Mouse (Mus musculus) limb, embryonic 12.5 days (tissue): ENCODE measurements around the gene Ccr10. TPM values are rescaled to one million over a fixed set of nuclear protein-coding genes. Genes with fewer than 3 reads are reported as not detected.
A peak's percentile ranks its signal among the peaks of the same experiment; 100 is the strongest.

Source experiments
- ATAC-seq: fragments of 200-750 bp; cut with Nextera tagmentation; 2 replicates; pipeline ENCODE4 v1.8.0; 2017; ENCODE audit warnings: low read depth, moderate TSS enrichment; ENCODE audit not compliant: insufficient number of reproducible peaks, insufficient read depth, low FRiP score, low TSS enrichment
- H3K27ac ChIP-seq: fragments of 300-500 bp; sonication (generic); 2 replicates; pipeline ENCODE4 v1.5.1; 2016; ENCODE audit warnings: mild to moderate bottlenecking, moderate library complexity
- H3K27me3 ChIP-seq: fragments of 300-500 bp; sonication (generic); 2 replicates; pipeline ENCODE4 v1.6.1; 2016; ENCODE audit warnings: mild to moderate bottlenecking, moderate library complexity
- H3K36me3 ChIP-seq: fragments of 300-500 bp; sonication (generic); 2 replicates; pipeline ENCODE4 v1.6.1; 2016; ENCODE audit warnings: mild to moderate bottlenecking, moderate library complexity
- H3K4me1 ChIP-seq: fragments of 300-500 bp; sonication (generic); replicated peaks from 2 replicates; pipeline ENCODE4 v1.6.1; 2016
- H3K4me2 ChIP-seq: fragments of 300-500 bp; sonication (generic); 2 replicates; pipeline ENCODE4 v1.6.1; 2016; ENCODE audit warnings: mild to moderate bottlenecking, moderate library complexity
- H3K4me3 ChIP-seq: fragments of 300-500 bp; sonication (generic); replicated peaks from 2 replicates; pipeline ENCODE4 v1.5.1; 2016; ENCODE audit warnings: mild to moderate bottlenecking
- H3K9ac ChIP-seq: fragments of 300-500 bp; sonication (generic); replicated peaks from 2 replicates; pipeline ENCODE4 v1.6.1; 2016; ENCODE audit warnings: mild to moderate bottlenecking, moderate library complexity
- H3K9me3 ChIP-seq: fragments of 300-500 bp; sonication (generic); 2 replicates; pipeline ENCODE4 v1.6.1; 2016; ENCODE audit warnings: mild to moderate bottlenecking, moderate library complexity
- WGBS: fragments of 180-500 bp; shearing (Covaris S2); methylation state at CpG from one replicate; pipeline ENCODE4 v1.1.7; 2016; 5-methylcytosine and 5-hydroxymethylcytosine counted together
- polyA plus RNA-seq: library from polyadenylated mRNA; unstranded; fragments of >200 nt; fragmentation: Nextera tagmentation; extraction: Ambion mirVana; gene quantifications from 2 replicates; pipeline ENCODE4 v1.2.1, GENCODE M21; 2016

Gene Ccr10
- polyA plus RNA-seq, 1 experiment from 2014 or later: not detected

DNA sequence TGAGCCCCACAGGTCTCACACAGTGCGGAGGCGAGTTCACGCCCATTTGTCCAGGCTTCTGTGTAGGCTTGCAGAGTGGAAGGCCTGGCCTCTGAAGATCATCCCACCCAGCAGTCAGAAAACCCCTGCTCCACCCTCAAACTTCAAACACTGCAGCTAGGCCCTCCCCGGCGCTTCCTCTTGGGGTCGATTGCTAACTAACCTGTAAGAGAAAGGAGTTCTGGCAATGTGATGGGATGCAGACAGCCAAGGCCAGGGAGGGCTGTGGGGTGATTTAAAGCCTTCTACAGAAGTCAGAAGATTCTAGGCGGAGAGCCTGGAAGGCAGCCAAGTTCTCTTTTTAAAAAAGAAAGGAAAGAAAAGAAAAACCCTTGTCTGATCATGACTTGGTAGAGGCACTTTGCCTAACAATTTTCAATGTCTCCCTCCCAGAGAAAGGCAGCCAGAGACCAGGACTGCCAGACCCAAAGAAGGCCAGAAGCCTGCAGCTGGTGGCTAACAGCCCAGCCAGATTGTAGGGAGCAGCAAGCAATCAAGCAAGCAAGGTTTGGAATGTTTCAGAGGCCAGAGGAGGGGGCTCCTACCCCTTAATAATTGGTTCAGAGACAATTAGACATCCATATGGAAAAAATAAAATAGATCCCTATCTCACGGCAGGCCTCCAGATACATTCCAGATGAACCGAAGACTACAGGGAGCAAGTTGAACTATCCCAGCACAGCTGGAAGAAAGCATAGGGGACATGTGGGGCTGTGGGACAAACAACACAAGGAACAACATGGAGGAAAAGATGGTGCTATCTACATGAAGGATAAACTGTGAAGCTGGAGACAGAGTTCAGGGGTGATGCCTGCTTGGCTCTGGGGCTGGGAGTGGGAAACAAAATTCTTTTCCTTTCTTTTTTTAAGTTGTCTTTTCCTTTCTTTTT, 25.8 kb downstream of the Ccr10 start:
- ATAC-seq: no peak
- Histone ChIP-seq H3K4me2 (peak overlapping the region; percentile 1; the same call in 1 of the 2 replicates), H3K4me3 (no peak overlapping the region), H3K9ac (no peak overlapping the region; the same call in 1 of the 2 replicates), H3K27ac (peak overlapping the region; percentile 83), H3K9me3 (no peaks in the 10 kb centered on the region), H3K27me3 (no peaks in the 10 kb centered on the region), H3K4me1 (peaks cover 19% of the 10 kb centered on the region), H3K36me3 (no peaks in the 10 kb centered on the region)
- 12% methylated on average over 9 of the region's 9 CpGs for WGBS

DNA sequence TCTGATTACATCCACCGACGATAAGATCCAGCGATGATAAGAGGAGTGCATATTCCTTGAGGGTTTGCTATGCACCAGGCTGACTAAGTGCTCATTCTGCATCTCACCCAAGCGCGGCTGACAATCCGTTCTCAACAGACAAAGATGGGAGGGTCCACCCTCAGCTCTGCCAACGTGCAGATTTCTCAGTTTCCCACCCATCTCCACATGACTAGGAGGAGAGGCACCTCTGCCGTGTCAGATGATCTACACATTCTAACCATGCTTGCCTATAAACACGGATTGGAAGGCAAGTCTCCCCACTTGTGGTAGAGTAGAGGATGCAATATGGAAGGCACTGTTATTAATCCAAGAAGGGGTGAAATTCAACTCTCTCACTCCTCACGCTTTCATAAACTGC, 26.5 kb downstream of the Ccr10 start:
- Histone ChIP-seq H3K4me1 (peaks cover 21% of the 10 kb centered on the region), H3K27ac (peak overlapping the region; percentile 83), H3K9ac (no peak overlapping the region), H3K9me3 (no peaks in the 10 kb centered on the region), H3K27me3 (no peaks in the 10 kb centered on the region), H3K4me2 (0 out of 2 replicates have a peak overlapping the region, but pooled peaks have one; percentile 1), H3K4me3 (no peak overlapping the region), H3K36me3 (no peaks in the 10 kb centered on the region)
- no peak for ATAC-seq
- WGBS: 65% methylated on average over 10 of the region's 10 CpGs

DNA sequence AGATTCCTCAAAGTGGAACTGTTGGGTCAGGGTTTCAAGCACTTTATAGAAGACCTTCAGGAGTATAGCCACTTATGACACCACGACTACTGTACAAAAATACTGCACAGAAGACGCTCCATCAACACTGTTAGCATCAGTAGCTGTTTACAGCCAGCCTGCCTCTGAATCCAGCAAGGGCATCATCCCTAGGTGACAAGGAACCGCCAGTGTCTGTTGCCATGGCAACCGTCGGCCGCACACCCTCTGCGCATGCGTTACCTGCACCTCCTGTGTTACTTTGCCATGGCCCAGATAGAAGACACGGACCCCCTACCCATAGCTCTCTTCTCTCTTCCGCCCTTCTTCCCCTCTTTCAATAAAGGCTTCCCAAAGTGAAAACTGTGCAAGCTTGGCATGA, 28.9 kb downstream of the Ccr10 start:
- 28% methylated on average over 10 of the region's 10 CpGs for WGBS
- H3K4me2 ChIP-seq: no peak overlapping the region
- no peak for ATAC-seq
- H3K9me3 ChIP-seq: no peaks in the 10 kb centered on the region
- H3K4me3 ChIP-seq: no peak overlapping the region
- peaks cover 23% of the 10 kb centered on the region for H3K4me1 ChIP-seq
- no peak overlapping the region for H3K9ac ChIP-seq
- H3K36me3 ChIP-seq: no peaks in the 10 kb centered on the region
- H3K27me3 ChIP-seq: peaks cover under 1% of the 10 kb centered on the region; the same call in 1 of the 2 replicates
- H3K27ac ChIP-seq: no peak overlapping the region

DNA sequence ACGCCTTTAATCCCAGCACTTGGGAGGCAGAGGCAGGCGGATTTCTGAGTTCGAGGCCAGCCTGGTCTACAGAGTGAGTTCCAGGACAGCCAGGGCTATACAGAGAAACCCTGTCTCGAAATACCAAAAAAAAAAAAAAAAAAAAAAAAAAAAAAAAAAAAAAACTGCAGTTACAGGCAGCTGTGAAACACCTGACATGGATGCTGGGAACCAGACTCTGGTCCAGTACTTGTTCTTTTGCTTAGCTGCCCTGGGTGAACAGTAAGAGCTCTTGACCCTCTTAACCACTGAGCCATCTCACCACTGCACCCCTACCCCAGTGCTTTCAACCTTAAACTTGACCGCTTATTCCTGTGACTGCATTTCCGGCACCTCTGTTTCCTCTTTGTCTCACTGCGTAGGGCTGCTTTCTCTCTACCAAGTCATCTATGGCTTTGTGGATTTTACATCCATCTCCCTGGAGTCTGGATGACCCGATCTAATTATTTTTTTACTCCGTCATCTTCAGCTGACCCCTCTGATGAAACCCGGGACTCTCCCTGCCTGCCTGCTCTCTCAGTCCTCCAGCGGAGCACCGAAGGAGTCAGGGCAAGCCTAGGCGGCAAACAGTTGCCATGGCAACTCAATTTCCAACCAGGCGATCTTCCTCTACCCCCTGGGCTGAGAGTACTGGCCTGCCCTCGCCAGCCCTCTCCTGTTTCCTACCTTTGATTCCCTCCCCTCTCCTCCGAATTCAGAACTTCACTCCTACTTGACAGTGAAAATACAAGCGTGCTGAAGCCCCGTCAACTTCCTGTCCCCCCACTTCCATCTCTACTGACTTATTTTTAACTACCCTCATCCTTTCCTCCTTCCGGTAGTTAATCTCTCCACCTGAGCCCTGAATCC, 31.7 kb downstream of the Ccr10 start:
- Histone ChIP-seq H3K9me3 (no peaks in the 10 kb centered on the region), H3K27ac (no peak overlapping the region), H3K27me3 (peaks cover 23% of the 10 kb centered on the region), H3K4me1 (peaks cover 25% of the 10 kb centered on the region), H3K9ac (no peak overlapping the region; the same call in 1 of the 2 replicates), H3K4me2 (peak overlapping the region; percentile 56), H3K4me3 (peak overlapping the region; percentile 28), H3K36me3 (no peaks in the 10 kb centered on the region)
- peak; percentile 49; the same call in 1 of the 2 replicates for ATAC-seq
- 22% methylated on average over 19 of the region's 19 CpGs for WGBS

DNA sequence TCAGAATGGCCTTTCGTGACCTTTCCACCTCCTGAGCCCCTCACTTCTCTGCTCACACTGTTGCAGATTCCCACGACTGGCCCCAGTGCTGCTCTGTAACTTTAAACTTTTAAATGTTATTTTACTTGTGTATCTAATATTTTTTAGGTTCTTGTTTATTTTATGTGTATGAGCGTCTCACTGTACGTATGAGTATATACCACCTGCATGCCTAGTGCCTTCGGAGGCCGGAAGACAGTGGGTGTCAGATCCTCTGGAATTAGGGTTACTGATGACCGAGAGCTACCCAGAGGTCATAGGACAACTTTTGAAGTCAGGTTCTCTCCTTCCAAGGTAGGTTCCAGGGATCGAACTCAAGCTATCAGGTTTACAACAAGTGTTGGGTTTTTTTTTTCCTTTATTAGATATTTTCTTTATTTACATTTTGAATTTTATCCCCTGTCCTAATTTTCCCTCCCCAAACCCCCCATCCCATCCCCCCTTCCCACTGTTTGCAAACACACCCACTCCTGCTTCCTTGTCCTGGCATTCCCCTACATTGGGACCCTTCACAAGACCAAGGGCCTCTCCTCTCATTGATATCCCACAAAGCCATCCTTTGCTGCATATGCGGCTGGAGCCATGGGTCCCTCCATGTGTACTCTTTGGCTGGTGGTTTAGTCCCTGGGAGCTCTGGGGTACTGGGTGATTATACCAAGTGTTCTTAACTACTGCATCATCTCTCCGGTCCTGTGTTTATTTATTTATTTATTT, 32.9 kb downstream of the Ccr10 start:
- WGBS: 82% methylated on average over 10 of the region's 10 CpGs
- Histone ChIP-seq H3K27ac (no peak overlapping the region), H3K4me2 (no peak overlapping the region), H3K4me3 (no peak overlapping the region), H3K36me3 (no peaks in the 10 kb centered on the region), H3K9me3 (no peaks in the 10 kb centered on the region), H3K9ac (no peak overlapping the region), H3K27me3 (peaks cover 26% of the 10 kb centered on the region), H3K4me1 (peaks cover 22% of the 10 kb centered on the region)
- no peak for ATAC-seq

DNA sequence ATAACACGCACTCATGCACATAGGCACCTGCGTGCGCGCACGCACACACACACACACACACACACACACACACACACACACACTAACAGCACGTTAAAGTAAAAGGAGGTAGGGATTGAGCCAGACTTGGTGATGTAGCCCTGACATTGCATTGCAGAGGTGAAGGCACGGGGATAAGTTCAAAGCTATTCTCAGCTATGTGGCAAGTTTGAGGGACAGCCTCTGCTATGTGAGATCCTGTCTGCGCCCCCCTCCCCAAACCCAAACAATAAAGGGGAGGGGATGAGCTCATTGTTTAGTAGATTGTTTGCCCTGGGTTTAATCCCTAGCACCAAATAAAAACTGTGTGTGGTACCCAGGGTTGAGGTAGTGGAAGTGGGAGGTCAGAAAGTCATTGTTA, 34.2 kb downstream of the Ccr10 start:
- no peak for ATAC-seq
- H3K4me2 ChIP-seq: peak overlapping the region; percentile 52; the same call in 1 of the 2 replicates
- 77% methylated on average over 8 of the region's 8 CpGs for WGBS
- no peaks in the 10 kb centered on the region for H3K9me3 ChIP-seq
- no peak overlapping the region for H3K9ac ChIP-seq
- peaks cover 20% of the 10 kb centered on the region for H3K4me1 ChIP-seq
- H3K27me3 ChIP-seq: peaks cover 26% of the 10 kb centered on the region
- no peak overlapping the region for H3K4me3 ChIP-seq
- H3K27ac ChIP-seq: peak overlapping the region; percentile 82; the same call in 1 of the 2 replicates
- H3K36me3 ChIP-seq: no peaks in the 10 kb centered on the region

DNA sequence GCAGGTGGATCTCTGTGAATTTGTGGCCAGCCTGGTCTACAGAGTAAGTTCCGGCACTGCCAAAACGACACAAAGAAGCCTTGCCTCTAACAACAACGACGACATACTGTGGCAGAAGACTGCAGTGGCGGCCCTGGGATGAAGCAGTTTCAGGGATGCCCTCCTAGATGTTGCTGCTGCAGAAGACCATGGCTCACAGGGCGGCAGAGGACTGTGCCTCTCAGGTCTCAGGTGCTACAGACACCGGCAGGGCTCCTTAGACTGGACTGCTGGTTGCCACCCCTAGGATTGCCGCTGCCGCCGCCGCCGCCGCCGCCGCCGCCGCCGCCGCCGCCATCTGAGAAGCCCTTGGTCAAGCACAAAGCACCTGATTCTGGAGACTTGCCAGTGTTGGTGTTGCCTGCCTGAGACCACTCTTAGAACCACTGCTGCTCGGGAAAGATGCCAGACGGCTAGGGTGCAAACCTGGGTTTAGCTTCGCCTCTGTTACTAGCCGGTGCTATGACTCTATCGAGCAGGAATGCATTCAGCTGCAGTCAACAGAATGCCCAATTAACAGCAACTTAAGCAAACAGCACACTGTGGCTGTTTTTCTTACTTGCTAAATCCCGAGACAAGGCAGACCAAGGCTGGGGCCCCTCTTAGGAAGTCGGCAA, 35.0 kb downstream of the Ccr10 start:
- Histone ChIP-seq H3K9ac (peak overlapping the region; percentile 47), H3K4me2 (peak overlapping the region; percentile 52), H3K4me1 (peaks cover 20% of the 10 kb centered on the region), H3K36me3 (no peaks in the 10 kb centered on the region), H3K4me3 (peak overlapping the region; percentile 26), H3K9me3 (no peaks in the 10 kb centered on the region), H3K27me3 (peaks cover 26% of the 10 kb centered on the region), H3K27ac (peak overlapping the region; percentile 82)
- 53% methylated on average over 27 of the region's 27 CpGs for WGBS
- ATAC-seq: peak; percentile 50

DNA sequence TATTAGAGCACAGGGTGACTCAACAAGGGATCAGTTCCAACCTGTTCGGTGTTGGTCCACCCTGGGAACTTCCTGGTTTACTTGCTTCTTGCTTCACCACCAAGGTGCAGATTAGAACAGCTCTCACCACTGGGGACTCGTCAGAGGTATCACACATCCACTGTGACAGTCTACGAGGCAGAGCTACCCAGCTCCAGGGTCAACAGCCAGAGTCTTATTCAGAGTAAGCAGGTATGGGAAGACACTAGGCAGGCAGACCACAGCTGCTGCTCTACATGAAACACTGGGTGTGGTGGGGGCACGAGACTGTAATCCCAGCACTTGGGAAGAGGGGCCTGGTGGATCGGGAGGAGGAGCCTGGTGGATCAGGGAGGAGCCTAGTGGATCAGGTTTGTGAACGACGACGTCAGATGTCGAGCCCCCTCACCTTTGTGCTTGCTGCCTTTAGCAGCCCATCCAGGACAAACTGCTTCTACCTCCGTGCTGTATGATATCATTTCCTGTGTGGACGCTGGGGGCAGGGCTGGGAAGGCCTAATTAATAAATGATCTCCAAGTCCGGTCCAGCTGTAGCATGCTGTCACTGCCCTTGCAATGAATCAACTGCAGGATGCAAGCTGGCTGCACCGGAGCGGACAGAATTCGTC, 36.6 kb downstream of the Ccr10 start:
- Histone ChIP-seq H3K27ac (no peak overlapping the region), H3K9ac (no peak overlapping the region), H3K27me3 (peaks cover 26% of the 10 kb centered on the region), H3K4me3 (peak overlapping the region; percentile 12), H3K36me3 (no peaks in the 10 kb centered on the region), H3K4me1 (peaks cover 17% of the 10 kb centered on the region), H3K4me2 (peak overlapping the region; percentile 41), H3K9me3 (no peaks in the 10 kb centered on the region)
- ATAC-seq: no peak
- 21% methylated on average over 15 of the region's 15 CpGs for WGBS

DNA sequence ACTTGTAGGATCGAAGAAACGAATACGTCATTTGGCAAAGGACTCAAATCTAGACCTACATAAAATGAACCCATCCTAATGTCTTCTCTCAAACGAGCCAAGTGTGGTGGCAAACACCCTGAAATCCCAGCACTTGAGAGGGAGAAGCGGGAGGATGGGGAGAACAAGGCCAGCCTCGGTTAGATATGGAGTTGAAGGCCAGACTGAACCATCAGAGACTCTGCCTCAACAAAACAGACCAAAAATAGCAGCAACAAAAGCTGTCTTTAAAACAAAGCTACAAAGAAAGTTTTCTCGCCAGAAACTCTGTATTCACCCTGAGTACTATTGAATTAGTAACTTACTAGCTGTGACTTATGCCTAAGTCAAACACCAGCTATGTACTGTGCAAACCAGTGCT, 38.2 kb downstream of the Ccr10 start:
- H3K27me3 ChIP-seq: peaks cover 26% of the 10 kb centered on the region
- H3K36me3 ChIP-seq: no peaks in the 10 kb centered on the region
- no peak overlapping the region for H3K9ac ChIP-seq
- H3K4me3 ChIP-seq: no peak overlapping the region
- no peak for ATAC-seq
- H3K27ac ChIP-seq: no peak overlapping the region
- no peak overlapping the region for H3K4me2 ChIP-seq
- no peaks in the 10 kb centered on the region for H3K9me3 ChIP-seq
- WGBS: 84% methylated on average over 7 of the region's 7 CpGs
- H3K4me1 ChIP-seq: peaks cover 15% of the 10 kb centered on the region
